Mouse (Mus musculus) hindbrain, embryonic 11.5 days (tissue): ENCODE data around the gene Cyp26a1. TPM values are rescaled to one million over a fixed set of nuclear protein-coding genes. Genes with fewer than 3 reads are reported as not detected.

ENCODE experiments used
- ATAC-seq: fragments of 200-750 bp; cut with Nextera tagmentation; 2 replicates; pipeline ENCODE4 v1.8.0; 2017; ENCODE audit warnings: mild to moderate bottlenecking, moderate TSS enrichment, moderate library complexity; ENCODE audit not compliant: low FRiP score
- DNase-seq: peaks from one replicate; pipeline ENCODE4 v3.0.0-alpha.2; 2015; ENCODE audit warnings: low spot score
- H3K27ac ChIP-seq: fragments of 300-500 bp; sonication (generic); 2 replicates; pipeline ENCODE4 v1.5.1; 2014; ENCODE audit warnings: mild to moderate bottlenecking, low read depth, low read length
- H3K27me3 ChIP-seq: fragments of 300-500 bp; sonication (generic); 2 replicates; pipeline ENCODE4 v1.6.1; 2014; ENCODE audit warnings: mild to moderate bottlenecking, low read length, moderate library complexity, mixed read lengths; ENCODE audit not compliant: control insufficient read depth, insufficient read depth
- H3K36me3 ChIP-seq: fragments of 300-500 bp; sonication (generic); 2 replicates; pipeline ENCODE4 v1.6.1; 2014; ENCODE audit warnings: mild to moderate bottlenecking, low read length, moderate library complexity, mixed read lengths; ENCODE audit not compliant: control insufficient read depth, insufficient read depth
- H3K4me1 ChIP-seq: fragments of 300-500 bp; sonication (generic); replicated peaks from 2 replicates; pipeline ENCODE4 v1.6.1; 2014; ENCODE audit warnings: low read length, mixed read lengths; ENCODE audit not compliant: control insufficient read depth, insufficient read depth
- H3K4me2 ChIP-seq: fragments of 300-500 bp; sonication (generic); replicated peaks from 2 replicates; pipeline ENCODE4 v1.6.1; 2014; ENCODE audit warnings: mild to moderate bottlenecking, low read depth, low read length
- H3K4me3 ChIP-seq: fragments of 300-500 bp; sonication (generic); 2 replicates; pipeline ENCODE4 v1.5.1; 2014; ENCODE audit warnings: low read depth, low read length
- H3K9ac ChIP-seq: fragments of 300-500 bp; sonication (generic); 2 replicates; pipeline ENCODE4 v1.6.1; 2014; ENCODE audit warnings: low read depth, low read length
- H3K9me3 ChIP-seq: fragments of 300-500 bp; sonication (generic); 2 replicates; pipeline ENCODE4 v1.6.1; 2016; ENCODE audit warnings: low read length; ENCODE audit not compliant: control insufficient read depth
- WGBS: fragments of 180-500 bp; shearing (Covaris S2); extraction: QIAGEN DNeasy Blood & Tissue Kit; methylation state at CpG from one replicate; pipeline ENCODE4 v1.1.7; 2014; 5-methylcytosine and 5-hydroxymethylcytosine counted together
- polyA plus RNA-seq: library from polyadenylated mRNA; unstranded; fragments of >200 nt; fragmentation: Nextera tagmentation; extraction: Ambion mirVana; gene quantifications from 2 replicates; pipeline ENCODE4 v1.2.1, GENCODE M21; 2014

Cyp26a1 gene
- polyA plus RNA-seq, 1 experiment from 2014 or later = 19.9 TPM

- Histone ChIP-seq H3K27me3 (no peaks in the 10 kb centered on the region), H3K4me3 (no peak overlapping the region), H3K9me3 (no peaks in the 10 kb centered on the region), H3K4me2 (no peak overlapping the region), H3K36me3 (no peaks in the 10 kb centered on the region), H3K4me1 (no peaks in the 10 kb centered on the region), H3K9ac (no peak overlapping the region), H3K27ac (no peak overlapping the region)
- 81% methylated on average over 12 of the region's 12 CpGs for WGBS
- no peak for ATAC-seq
- DNase-seq = no peak
These were observed 24.2 kb upstream of the Cyp26a1 start for GRCm38 (mm10) chr19:37673393-37673792.

GRCm38 (mm10) chr19:37685281-37685680 lies 12.3 kb upstream of the Cyp26a1 start, which contains the start of gene Cyp26c1:
TSS of gene Cyp26c1 (plus strand) at chr19:37685581.
- Histone ChIP-seq H3K4me2 (no peak within 1 kb of the TSS), H3K27ac (no peak within 1 kb of the TSS), H3K36me3 (no peaks in the 10 kb centered on the region), H3K9me3 (no peaks in the 10 kb centered on the region), H3K4me1 (peaks cover 2% of the 10 kb centered on the region; the same call in 1 of the 2 replicates), H3K4me3 (peak within 1 kb of the TSS; percentile 14; the same call in 1 of the 2 replicates), H3K27me3 (peaks cover 74% of the 10 kb centered on the region), H3K9ac (no peak within 1 kb of the TSS)
- WGBS = 4% methylated on average over 6 of the region's 6 CpGs
- no peak for ATAC-seq
- DNase-seq = peak; percentile 34

- no peaks in the 10 kb centered on the region for H3K36me3 ChIP-seq
- no peaks in the 10 kb centered on the region for H3K9me3 ChIP-seq
- no peak overlapping the region for H3K9ac ChIP-seq
- H3K4me3 ChIP-seq = peak overlapping the region; percentile 14; the same call in 1 of the 2 replicates
- under 1% methylated on average over 23 of the region's 23 CpGs for WGBS
- peaks cover 84% of the 10 kb centered on the region for H3K27me3 ChIP-seq
- no peak overlapping the region for H3K4me2 ChIP-seq
- no peak overlapping the region for H3K27ac ChIP-seq
- ATAC-seq = no peak
- peak; percentile 39 for DNase-seq
- H3K4me1 ChIP-seq = peaks cover 2% of the 10 kb centered on the region; the same call in 1 of the 2 replicates
These were observed 11.3 kb upstream of the Cyp26a1 start for GRCm38 (mm10) chr19:37686347-37686746.

- no peaks in the 10 kb centered on the region for H3K9me3 ChIP-seq
- peak overlapping the region; percentile 6; the same call in 1 of the 2 replicates for H3K4me2 ChIP-seq
- H3K4me3 ChIP-seq = peak overlapping the region; percentile 14; the same call in 1 of the 2 replicates
- no peak overlapping the region for H3K9ac ChIP-seq
- no peak overlapping the region for H3K27ac ChIP-seq
- WGBS = 3% methylated on average over 62 of the region's 62 CpGs
- H3K36me3 ChIP-seq = no peaks in the 10 kb centered on the region
- DNase-seq (peak; percentile 62), ATAC-seq (no peak)
- H3K4me1 ChIP-seq = peaks cover 2% of the 10 kb centered on the region; the same call in 1 of the 2 replicates
- peaks cover 93% of the 10 kb centered on the region for H3K27me3 ChIP-seq
These were observed 10.4 kb upstream of the Cyp26a1 start for GRCm38 (mm10) chr19:37686941-37687850.

GRCm38 (mm10) chr19:37689478-37689877 lies 8.1 kb upstream of the Cyp26a1 start:
- H3K4me2 ChIP-seq = no peak overlapping the region
- no peaks in the 10 kb centered on the region for H3K36me3 ChIP-seq
- H3K4me1 ChIP-seq = peaks cover 2% of the 10 kb centered on the region; the same call in 1 of the 2 replicates
- ATAC-seq (no peak), DNase-seq (no peak)
- H3K4me3 ChIP-seq = no peak overlapping the region
- peaks cover 100% of the 10 kb centered on the region for H3K27me3 ChIP-seq
- 37% methylated on average over 5 of the region's 5 CpGs for WGBS
- H3K27ac ChIP-seq = no peak overlapping the region
- H3K9ac ChIP-seq = no peak overlapping the region
- no peaks in the 10 kb centered on the region for H3K9me3 ChIP-seq

GRCm38 (mm10) chr19:37690716-37691115 lies 6.9 kb upstream of the Cyp26a1 start:
- peaks cover 100% of the 10 kb centered on the region for H3K27me3 ChIP-seq
- 2% methylated on average over 29 of the region's 29 CpGs for WGBS
- H3K4me3 ChIP-seq = peak overlapping the region; percentile 16; the same call in 1 of the 2 replicates
- peak; percentile 19; the same call in 1 of the 2 replicates for ATAC-seq
- no peak overlapping the region for H3K9ac ChIP-seq
- H3K9me3 ChIP-seq = no peaks in the 10 kb centered on the region
- no peaks in the 10 kb centered on the region for H3K36me3 ChIP-seq
- no peak overlapping the region for H3K27ac ChIP-seq
- H3K4me1 ChIP-seq = peaks cover 2% of the 10 kb centered on the region; the same call in 1 of the 2 replicates
- peak; percentile 61 for DNase-seq
- H3K4me2 ChIP-seq = peak overlapping the region; percentile 32

GRCm38 (mm10) chr19:37692879-37693278 lies 4.7 kb upstream of the Cyp26a1 start:
- Histone ChIP-seq H3K36me3 (no peaks in the 10 kb centered on the region), H3K27me3 (peaks cover 100% of the 10 kb centered on the region), H3K4me2 (peak overlapping the region; percentile 36), H3K9ac (no peak overlapping the region), H3K4me3 (peak overlapping the region; percentile 18), H3K27ac (no peak overlapping the region), H3K4me1 (peaks cover 9% of the 10 kb centered on the region), H3K9me3 (no peaks in the 10 kb centered on the region)
- ATAC-seq (peak; percentile 66), DNase-seq (peak; percentile 77)
- WGBS = 2% methylated on average over 40 of the region's 40 CpGs

GRCm38 (mm10) chr19:37695146-37695545 lies 2.5 kb upstream of the Cyp26a1 start:
- H3K4me1 ChIP-seq = peaks cover 19% of the 10 kb centered on the region
- H3K9me3 ChIP-seq = no peaks in the 10 kb centered on the region
- H3K27me3 ChIP-seq = peaks cover 100% of the 10 kb centered on the region
- no peak overlapping the region for H3K27ac ChIP-seq
- no peak overlapping the region for H3K4me3 ChIP-seq
- 20% methylated on average over 13 of the region's 13 CpGs for WGBS
- H3K4me2 ChIP-seq = no peak overlapping the region
- ATAC-seq (no peak), DNase-seq (peak; percentile 41)
- H3K36me3 ChIP-seq = no peaks in the 10 kb centered on the region
- H3K9ac ChIP-seq = no peak overlapping the region
